Mouse (Mus musculus): ENCODE measurements at regions not wholly inside any gene's neighbourhood (a gene's known extent, or its start where the extent isn't known, plus 50 kb on each side); places are given as distances from the start of the nearest gene placed in this dataset.

GRCm38 (mm10) chr1:28677700-28678099, 102.4 kb downstream of the Gm597 start:
- no peak for DNase-seq (ENCODE audit: extremely low spot score, low spot score)

- no peak for DNase-seq (ENCODE audit: extremely low spot score, low spot score)
Measured at GRCm38 (mm10) chr1:28675336-28675735, 104.7 kb downstream of the Gm597 start.

- no peak for DNase-seq (ENCODE audit: extremely low spot score, low spot score)
Measured at GRCm38 (mm10) chr1:28640818-28641217, 139.2 kb downstream of the Gm597 start.

- no peak for DNase-seq (ENCODE audit: extremely low spot score, low spot score)
Measured at GRCm38 (mm10) chr1:28622745-28623144, 157.3 kb downstream of the Gm597 start.

- no peak for DNase-seq (ENCODE audit: extremely low spot score, low spot score)
Measured at GRCm38 (mm10) chr1:28602383-28602782, 177.7 kb downstream of the Gm597 start.

GRCm38 (mm10) chr1:28565383-28566154, 214.5 kb downstream of the Gm597 start:
- peak; percentile 19 for DNase-seq (ENCODE audit: extremely low spot score, low spot score)

- DNase-seq (ENCODE audit: extremely low spot score, low spot score) = peak; percentile 18
Measured at GRCm38 (mm10) chr1:28563894-28564293, 216.2 kb downstream of the Gm597 start.
